Mouse (Mus musculus): ENCODE measurements around the gene Alkbh3. TPM values are rescaled to one million over a fixed set of nuclear protein-coding genes. Genes with fewer than 3 reads are reported as not detected.

Alkbh3 gene
- polyA plus RNA-seq, 1 experiment, result 31.3 TPM

DNA sequence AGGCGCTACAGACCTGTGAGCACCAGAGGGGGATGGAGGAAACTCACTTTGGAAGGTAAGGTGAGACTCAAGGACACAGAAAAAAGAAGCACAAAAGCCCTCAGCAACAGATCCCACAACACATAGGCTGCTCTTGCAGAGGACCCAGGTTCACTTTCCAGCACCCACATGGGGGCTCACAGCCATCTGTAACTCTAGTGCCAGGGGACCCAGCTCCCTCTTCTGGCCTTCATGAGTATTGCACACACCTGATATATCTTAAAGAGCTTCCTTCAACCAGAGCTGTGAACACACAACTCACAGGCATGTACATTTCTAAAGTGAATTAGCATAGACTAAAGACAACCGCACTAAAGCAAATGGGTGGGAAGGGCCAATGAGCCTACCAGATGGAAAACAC lies 66.5 kb downstream of the Alkbh3 start:
- no peak overlapping the region for H3K27ac ChIP-seq (ENCODE audit: insufficient read depth, low read length)
- no peaks in the 10 kb centered on the region for H3K36me3 ChIP-seq (ENCODE audit: control insufficient read depth, insufficient read depth, low read length, poor library complexity, severe bottlenecking)
- H3K4me3 ChIP-seq (ENCODE audit: low read depth, low read length), result no peak overlapping the region
- H3K9ac ChIP-seq (ENCODE audit: low read depth, poor library complexity, severe bottlenecking), result no peak overlapping the region
- no peaks in the 10 kb centered on the region for H3K27me3 ChIP-seq (ENCODE audit: control insufficient read depth, insufficient read depth, low read length, poor library complexity, severe bottlenecking)
- H3K4me1 ChIP-seq (ENCODE audit: control insufficient read depth, insufficient read depth, low read length), result no peaks in the 10 kb centered on the region
- H3K9me3 ChIP-seq (replicated peaks; ENCODE audit: control insufficient read depth, insufficient read depth, low read length, poor library complexity, severe bottlenecking), result peaks cover 14% of the 10 kb centered on the region
- TF ChIP-seq EP300 (IDR thresholded peaks at IDR 0.05; ENCODE audit: insufficient read depth, low read depth, low read length), result no peak
- peak; percentile 43 for TF ChIP-seq CTCF (IDR thresholded peaks at IDR 0.05; ENCODE audit: low read depth, low read length)

- Histone ChIP-seq H3K27me3 (ENCODE audit: control insufficient read depth, insufficient read depth, low read length, poor library complexity, severe bottlenecking) (no peaks in the 10 kb centered on the region), H3K4me3 (ENCODE audit: low read depth, low read length) (no peak overlapping the region), H3K27ac (ENCODE audit: insufficient read depth, low read length) (no peak overlapping the region), H3K36me3 (ENCODE audit: control insufficient read depth, insufficient read depth, low read length, poor library complexity, severe bottlenecking) (no peaks in the 10 kb centered on the region), H3K9ac (ENCODE audit: low read depth, poor library complexity, severe bottlenecking) (no peak overlapping the region), H3K9me3 (replicated peaks; ENCODE audit: control insufficient read depth, insufficient read depth, low read length, poor library complexity, severe bottlenecking) (peaks cover 11% of the 10 kb centered on the region), H3K4me1 (ENCODE audit: control insufficient read depth, insufficient read depth, low read length) (no peaks in the 10 kb centered on the region)
- TF ChIP-seq EP300 (IDR thresholded peaks at IDR 0.05; ENCODE audit: insufficient read depth, low read depth, low read length), result no peak
- no peak for TF ChIP-seq CTCF (IDR thresholded peaks at IDR 0.05; ENCODE audit: low read depth, low read length)
- TF ChIP-seq POLR2A (IDR thresholded peaks at IDR 0.05; ENCODE audit: insufficient read depth, low read length), result no peak
These were observed 68.9 kb downstream of the Alkbh3 start for GRCm38 (mm10) chr2:93941670-93942069.

DNA sequence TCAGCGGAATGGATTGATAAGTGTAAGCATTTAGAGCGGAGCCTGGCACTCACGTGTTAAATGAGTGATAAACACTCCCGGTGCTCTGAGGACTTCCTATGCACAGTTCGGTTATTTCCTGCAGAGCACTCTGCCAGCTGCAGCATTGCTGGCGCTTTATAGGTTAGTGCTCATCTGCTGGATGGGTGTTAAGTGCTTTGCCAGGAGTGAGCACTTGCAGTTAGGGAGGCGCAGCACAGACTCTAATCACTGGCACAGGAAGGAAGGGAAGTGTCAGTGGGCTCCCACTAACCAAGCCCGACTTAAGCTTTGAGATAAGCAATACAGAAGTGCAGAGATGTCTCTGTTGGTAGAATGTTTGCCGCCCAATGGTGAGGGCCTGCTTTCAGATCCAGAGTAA lies 72.1 kb downstream of the Alkbh3 start:
- Histone ChIP-seq H3K27ac (ENCODE audit: insufficient read depth, low read length) (no peak overlapping the region), H3K4me3 (ENCODE audit: low read depth, low read length) (no peak overlapping the region), H3K9ac (ENCODE audit: low read depth, poor library complexity, severe bottlenecking) (no peak overlapping the region), H3K9me3 (replicated peaks; ENCODE audit: control insufficient read depth, insufficient read depth, low read length, poor library complexity, severe bottlenecking) (peaks cover 10% of the 10 kb centered on the region), H3K36me3 (ENCODE audit: control insufficient read depth, insufficient read depth, low read length, poor library complexity, severe bottlenecking) (no peaks in the 10 kb centered on the region), H3K27me3 (ENCODE audit: control insufficient read depth, insufficient read depth, low read length, poor library complexity, severe bottlenecking) (no peaks in the 10 kb centered on the region), H3K4me1 (ENCODE audit: control insufficient read depth, insufficient read depth, low read length) (no peaks in the 10 kb centered on the region)
- TF ChIP-seq EP300 (IDR thresholded peaks at IDR 0.05; ENCODE audit: insufficient read depth, low read depth, low read length), result no peak
- TF ChIP-seq POLR2A (IDR thresholded peaks at IDR 0.05; ENCODE audit: insufficient read depth, low read length), result no peak
- TF ChIP-seq CTCF (IDR thresholded peaks at IDR 0.05; ENCODE audit: low read depth, low read length), result no peak

Other genes with a start within 250 kb of the Alkbh3 start
- gene Ext2, start 188.2 kb downstream of the Alkbh3 start, polyA plus RNA-seq (2011; ENCODE audit: insufficient read depth, insufficient read length, low read depth, missing spikeins), result 32.8 and 36.6 TPM in 2 replicates
- 3.5 and 4.8 TPM in 2 replicates for gene Accs, start 160.9 kb downstream of the Alkbh3 start, polyA plus RNA-seq (2011; ENCODE audit: insufficient read depth, insufficient read length, low read depth, missing spikeins)
- gene Accsl, start 141.7 kb downstream of the Alkbh3 start, polyA plus RNA-seq (2011; ENCODE audit: insufficient read depth, insufficient read length, low read depth, missing spikeins), result 1.3 TPM in 1 of 2 replicates, not detected in the other
- 0.49 TPM in 1 of 2 replicates, not detected in the other for gene Gm13889, start 53.6 kb downstream of the Alkbh3 start, polyA plus RNA-seq (2011; ENCODE audit: insufficient read depth, insufficient read length, low read depth, missing spikeins)
- gene Gm27027, start 14.5 kb downstream of the Alkbh3 start, polyA plus RNA-seq (2011; ENCODE audit: insufficient read depth, insufficient read length, low read depth, missing spikeins), result not detected in 2 replicates
- gene Hsd17b12, start 147.2 kb upstream of the Alkbh3 start, polyA plus RNA-seq (2011; ENCODE audit: insufficient read depth, insufficient read length, low read depth, missing spikeins), result 95.3 and 101 TPM in 2 replicates